Mouse (Mus musculus) megakaryocyte-erythroid progenitor cell, adult 5-6 weeks (primary cell): ENCODE results near the gene Trpd52l3. TPM values are rescaled to one million over a fixed set of nuclear protein-coding genes. Genes with fewer than 3 reads are reported as not detected.
"Not testable (repeated sequence)": the region's sequence is repeated elsewhere in the genome, so short reads cannot be mapped to it uniquely, and the experiment has no call there.

Experiments
- ATAC-seq: replicated peaks from 2 replicates; pipeline ENCODE4 v1.8.0; 2016; ENCODE audit warnings: mild to moderate bottlenecking, inconsistent platforms; ENCODE audit not compliant: severe bottlenecking, poor library complexity, low FRiP score, low TSS enrichment
- total RNA-seq, 2 experiments: library from RNA; stranded (forward) in 1 of 2; stranded (reverse) in 1 of 2; fragments of 200-1000, 215-1000 nt in 1 of 2; fragments of >200 nt in 1 of 2; fragmentation: Nextera tagmentation in 1 of 2; gene quantifications; 2 replicates each; pipeline ENCODE4 v1.2.3; 2014 to 2017

Trpd52l3 gene
- total RNA-seq (2014; fragmentation: Nextera tagmentation) (not detected in 2 replicates), total RNA-seq (2017) (not detected in 2 replicates)

DNA sequence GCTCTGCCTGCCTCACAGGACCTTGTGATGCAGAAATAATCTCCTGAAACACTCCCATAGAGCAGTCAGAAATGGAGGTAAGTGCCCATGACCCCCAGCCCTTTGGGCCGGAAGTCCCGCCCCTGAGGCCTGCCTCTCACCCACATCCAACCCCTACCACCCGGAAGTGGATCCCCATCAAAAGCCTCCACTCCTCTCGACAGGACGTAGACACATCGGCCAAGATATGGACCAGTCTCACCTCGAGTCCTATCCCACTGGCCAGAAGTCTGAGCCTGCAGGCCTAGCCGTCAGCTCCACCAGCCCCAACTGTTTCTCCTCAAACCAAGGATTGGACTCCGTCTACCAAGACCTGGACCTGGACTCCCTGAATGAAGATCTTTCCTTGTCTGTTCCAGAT is at the start of gene Trpd52l3:
TSS of gene Trpd52l3 (plus strand) at position 170 of the 400 bp plus-strand sequence.
- ATAC-seq: no peak

GRCm38 (mm10) chr19:29953833-29954232 is 49.8 kb upstream of the Trpd52l3 start:
- no peak for ATAC-seq

DNA sequence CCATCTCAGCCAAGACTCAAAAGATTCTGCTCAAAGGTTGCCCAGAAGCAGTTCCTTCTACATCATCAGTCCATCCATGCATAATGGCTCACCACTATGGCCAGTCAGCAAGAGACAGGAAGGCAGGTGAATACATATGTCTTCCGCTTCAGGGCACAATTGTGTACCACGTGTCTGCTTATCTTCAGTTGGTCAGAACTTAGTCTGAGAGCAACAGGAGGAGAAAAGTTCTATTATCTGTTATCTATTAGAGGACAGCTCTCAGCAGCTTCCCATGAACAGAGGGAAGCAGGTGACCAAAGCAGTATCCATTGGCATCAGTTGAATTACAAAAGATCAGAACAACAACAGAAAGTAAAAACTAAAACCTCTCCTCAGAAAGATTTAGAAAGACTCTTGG is 48.1 kb upstream of the Trpd52l3 start:
- no peak; the same call in 1 of the 2 replicates for ATAC-seq

GRCm38 (mm10) chr19:29960906-29961305 is 42.7 kb upstream of the Trpd52l3 start:
- ATAC-seq: no peak

GRCm38 (mm10) chr19:29961842-29962241 is 41.7 kb upstream of the Trpd52l3 start:
- no peak for ATAC-seq

- ATAC-seq: no peak
Measured at GRCm38 (mm10) chr19:29963598-29964092, 39.9 kb upstream of the Trpd52l3 start.

DNA sequence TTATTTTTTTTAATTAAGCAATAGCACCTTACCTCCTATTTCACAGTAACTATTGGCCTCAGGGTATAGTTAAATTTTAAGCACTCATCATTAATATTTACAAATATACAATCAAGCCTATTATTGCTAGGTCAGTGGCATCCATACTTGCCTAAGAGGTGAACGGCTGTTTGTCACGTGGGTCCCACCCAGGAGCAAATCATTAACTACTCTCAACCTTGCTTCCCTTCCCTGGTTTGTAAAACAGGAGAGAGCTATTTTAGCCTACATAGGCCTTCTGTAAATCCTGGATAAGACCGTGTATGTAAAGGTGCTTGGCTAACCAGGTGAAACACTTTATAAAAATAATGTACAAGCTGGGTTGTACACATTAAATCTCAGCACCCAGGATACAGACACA is 35.6 kb upstream of the Trpd52l3 start:
- ATAC-seq: no peak

DNA sequence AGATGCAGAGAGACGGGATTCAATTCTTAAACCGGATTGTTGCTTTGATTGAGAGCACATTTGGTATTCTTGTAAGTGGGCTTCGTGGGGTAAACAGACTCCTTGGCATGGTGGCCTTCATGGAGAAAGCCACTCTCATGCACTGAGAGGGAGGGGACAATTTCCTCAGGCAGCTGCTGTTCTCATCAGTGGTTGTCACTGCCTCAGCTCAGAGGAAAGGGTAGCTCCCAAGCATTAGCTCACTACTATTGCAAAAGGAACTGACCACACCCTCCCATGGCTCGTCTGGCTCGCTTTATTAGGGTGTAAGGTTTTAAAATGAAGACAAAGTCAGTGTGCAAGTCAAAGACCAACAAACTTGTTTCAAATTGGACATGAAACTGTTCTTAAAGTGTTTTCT is 30.2 kb upstream of the Trpd52l3 start:
- ATAC-seq: no peak

- ATAC-seq: no peak
Measured at GRCm38 (mm10) chr19:29978847-29979246, 24.7 kb upstream of the Trpd52l3 start.

DNA sequence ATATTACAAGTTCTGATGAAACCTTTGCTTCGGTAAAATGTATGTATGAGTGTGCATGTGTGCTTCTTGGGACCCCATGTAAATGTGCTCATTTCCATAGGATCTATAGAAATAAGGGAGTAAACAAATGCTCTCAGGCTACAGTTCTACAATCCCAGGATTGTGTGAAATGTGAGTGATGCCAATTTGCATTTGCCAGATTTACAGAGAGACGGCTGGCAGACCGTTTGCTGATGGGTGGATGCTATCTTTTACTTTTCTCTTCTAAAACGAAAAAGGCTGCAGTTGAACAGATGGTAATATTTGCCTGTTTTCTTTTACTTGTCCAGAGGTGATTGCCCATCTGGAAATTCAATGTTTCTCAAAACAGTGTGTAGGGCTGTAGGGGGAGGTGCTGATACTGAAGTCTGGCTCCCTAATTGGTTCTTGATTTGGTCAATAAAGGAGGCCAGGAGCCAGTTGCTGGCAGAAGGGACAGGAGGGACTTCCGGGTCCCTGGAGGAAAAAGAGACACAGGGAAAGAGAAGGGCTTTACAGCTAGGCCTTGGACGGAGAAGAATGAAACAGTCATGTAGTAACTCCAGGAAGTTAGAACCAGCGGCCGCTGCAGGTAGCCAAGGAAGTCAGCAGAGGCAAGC is 24.0 kb upstream of the Trpd52l3 start:
- ATAC-seq: no peak

DNA sequence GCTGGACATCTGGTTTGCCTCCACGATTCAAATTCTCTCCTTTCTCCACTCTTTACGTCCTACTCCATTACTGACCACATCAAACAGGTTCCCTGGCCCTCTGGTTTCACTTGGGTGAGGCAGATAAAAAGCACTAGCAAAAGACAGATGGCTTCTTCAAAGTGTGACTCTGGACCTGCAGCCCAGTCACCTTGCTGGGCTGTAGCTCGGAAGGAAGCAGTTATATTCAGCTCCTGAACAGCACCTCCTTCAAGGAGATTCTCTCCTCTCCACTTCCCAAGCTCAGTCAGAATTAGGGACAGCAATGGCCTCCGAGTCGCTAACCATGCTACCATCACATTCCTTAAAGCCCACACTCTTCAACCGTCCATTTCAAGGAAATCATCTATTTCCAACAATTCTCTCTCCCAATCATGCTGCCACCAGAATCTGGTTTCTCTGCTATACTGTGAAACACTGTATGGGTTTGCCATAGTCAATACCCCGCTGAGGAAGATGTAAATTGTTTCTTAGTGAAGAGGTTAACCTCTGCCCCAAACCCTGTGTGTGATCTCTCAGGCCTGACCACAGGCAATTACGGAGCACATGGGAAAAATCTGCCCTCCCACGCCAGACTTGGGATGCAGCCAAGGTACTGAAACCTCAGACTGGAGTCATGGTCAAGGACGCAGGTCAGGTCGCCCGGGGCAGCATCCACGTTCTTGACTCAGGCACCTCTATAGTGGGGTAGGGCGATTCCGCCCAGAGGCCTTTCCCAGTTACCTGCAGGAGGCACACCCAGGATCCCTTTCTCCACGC is 19.2 kb upstream of the Trpd52l3 start:
- ATAC-seq: no peak

DNA sequence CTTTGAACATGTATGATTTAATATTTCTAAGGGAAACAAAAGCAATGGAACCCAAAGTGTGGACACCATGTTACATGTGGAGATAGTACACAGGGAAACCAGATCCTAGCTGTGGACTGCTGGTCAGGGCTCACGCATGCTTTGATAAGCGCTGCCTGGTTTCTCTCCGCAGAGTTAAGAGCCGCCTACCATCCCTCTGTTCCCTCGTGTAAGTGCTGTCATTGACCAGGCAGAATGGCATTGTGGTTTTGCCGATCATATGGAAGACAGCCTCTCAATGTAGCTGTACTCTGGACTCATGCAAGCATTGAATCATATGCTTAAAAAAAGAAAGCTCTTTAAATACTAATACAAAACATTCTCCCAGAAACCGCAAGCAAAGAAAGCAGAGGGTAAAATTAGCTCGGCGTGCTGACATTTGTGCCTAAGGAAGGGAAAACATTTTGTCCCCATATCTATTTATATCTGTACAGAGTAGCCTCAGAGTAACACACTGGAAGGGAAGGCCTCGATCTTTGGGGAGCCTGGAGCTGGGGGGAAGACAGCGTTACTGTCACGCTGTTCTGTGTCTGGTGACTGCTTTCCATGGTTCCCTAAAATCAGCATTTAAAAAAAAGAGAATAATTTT is 17.0 kb upstream of the Trpd52l3 start:
- ATAC-seq: no peak

GRCm38 (mm10) chr19:30000406-30001365 is 2.9 kb upstream of the Trpd52l3 start:
- ATAC-seq: no peak

- ATAC-seq: no peak
Measured at GRCm38 (mm10) chr19:30001550-30001949, 2.0 kb upstream of the Trpd52l3 start.

DNA sequence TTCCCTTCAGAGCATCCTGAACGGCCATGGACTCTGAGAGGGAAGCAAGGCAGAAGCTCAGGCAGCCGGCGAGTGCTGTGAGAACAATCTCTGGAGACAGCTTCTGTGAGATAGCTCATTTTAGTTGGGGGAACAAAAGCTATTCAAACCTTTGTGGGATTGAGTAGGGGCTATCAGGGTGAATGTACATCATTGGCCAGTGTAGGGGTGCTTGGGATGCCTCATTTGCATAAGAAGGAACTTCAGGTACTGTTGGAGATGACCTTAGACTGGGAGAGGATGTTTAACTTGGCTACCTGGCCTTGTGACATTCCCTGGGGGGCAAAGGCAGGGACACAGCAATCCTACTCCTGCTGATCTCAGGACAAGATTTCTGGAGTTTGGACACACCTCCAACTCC is 2.8 kb downstream of the Trpd52l3 start:
- ATAC-seq: no peak

DNA sequence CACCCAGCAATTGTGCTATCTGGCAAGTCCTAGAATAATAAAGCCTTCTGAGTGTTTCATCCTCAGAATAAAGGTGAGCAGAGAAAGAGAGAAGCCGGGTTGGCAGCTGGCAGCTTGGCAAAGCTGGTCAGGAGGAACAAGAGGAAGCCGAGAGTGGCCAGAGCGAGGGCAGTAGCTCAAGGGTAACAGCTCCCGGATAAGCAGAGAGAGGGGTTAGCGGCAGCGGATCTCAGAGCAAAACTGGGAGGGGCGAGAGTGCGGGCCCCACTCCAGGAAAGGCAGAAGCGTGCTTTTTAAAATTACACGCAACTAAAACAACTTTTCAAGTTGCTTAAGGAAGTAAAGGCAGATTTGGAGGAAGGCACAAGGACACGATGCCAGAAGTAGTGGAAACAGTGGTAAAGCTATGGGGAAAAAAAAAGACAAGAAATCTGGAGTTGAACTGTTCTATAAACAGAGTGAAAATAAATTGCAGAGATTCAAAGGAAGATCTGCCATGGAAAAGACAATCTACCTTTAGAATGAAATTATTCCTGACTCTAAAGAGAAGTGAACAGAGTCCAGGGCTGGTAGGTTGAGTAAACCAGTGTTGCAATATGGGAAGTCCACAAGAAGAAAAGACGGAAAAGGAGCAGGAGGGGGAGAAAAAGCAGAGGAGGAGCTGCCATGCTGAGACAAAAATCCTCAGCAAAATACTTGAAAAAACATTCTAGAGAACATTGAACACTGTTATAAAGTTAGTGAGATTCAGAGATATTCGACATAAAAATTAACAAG is 7.1 kb downstream of the Trpd52l3 start:
- ATAC-seq: no peak

DNA sequence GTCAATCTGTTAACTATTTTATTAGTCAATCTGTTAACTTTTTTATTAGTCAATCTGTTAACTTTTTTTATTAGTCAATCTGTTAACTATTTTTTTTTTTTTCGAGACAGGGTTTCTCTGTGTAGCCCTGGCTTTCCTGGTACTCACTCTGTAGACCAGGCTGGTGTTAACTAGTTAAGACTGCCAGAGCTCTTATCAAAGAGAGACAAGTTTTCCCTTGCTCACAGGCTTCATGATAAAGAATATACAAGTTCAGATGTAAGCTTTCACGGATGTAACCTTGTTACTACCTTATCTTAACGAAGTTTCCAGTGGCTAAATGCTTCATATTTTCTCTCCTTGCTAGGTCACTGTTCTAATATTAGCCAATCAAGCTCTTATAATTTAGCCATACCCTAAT is 10.7 kb downstream of the Trpd52l3 start:
- ATAC-seq: no peak

DNA sequence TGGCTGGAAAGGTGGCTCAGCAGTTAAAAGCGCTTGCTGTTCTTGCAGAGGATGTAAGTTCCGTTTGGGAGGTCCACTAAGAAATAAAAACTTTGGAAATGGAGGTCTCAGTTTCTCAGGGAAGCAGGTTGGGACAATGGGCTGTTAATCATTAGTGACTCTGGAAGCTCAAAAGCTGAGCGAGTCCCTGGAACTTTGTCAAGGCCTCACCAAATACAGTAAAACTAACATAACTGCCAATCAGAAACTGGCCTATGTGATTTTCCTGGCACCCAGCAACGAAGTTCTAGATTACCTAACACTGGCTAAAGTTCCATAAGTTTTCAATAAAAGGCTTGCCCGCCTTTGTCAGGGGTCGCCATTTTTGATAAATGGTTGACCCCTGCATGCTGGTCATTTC is 12.6 kb downstream of the Trpd52l3 start:
- no peak for ATAC-seq

DNA sequence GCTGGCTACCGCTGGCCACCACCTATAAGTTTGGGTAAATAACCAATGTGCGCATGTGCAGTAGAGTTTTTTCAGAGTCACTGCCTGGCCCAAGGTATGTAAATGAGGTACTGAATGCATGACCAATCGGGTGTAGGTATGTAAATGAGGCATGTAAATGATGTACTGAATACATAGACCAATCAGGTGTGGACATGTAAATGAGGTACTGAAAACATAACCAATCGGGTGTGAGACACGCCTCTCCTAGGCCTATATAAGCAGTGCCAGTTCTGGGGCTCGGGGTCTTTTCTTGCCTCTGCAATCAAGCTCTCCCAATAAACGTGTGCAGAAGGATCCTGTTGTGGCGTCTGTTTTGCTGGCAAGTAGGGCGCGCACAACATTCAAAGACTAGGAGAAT is 19.8 kb downstream of the Trpd52l3 start:
- ATAC-seq: not testable (repeated sequence)
